Mouse (Mus musculus): ENCODE results near the gene Gm10665. TPM values are rescaled to one million over a fixed set of nuclear protein-coding genes. Genes with fewer than 3 reads are reported as not detected.
"Not testable (repeated sequence)": the region's sequence is repeated elsewhere in the genome, so short reads cannot be mapped to it uniquely, and the experiment has no call there.

The Gm10665 gene
- polyA plus RNA-seq (2015; fragmentation: Nextera tagmentation; extraction: Ambion mirVana) = not detected in 2 replicates

GRCm38 (mm10) chr7:22463975-22464374 is at the start of gene Gm10665:
TSS of gene Gm10665 (minus strand) at chr7:22464075.
- H3K36me3 ChIP-seq (ENCODE audit: control insufficient read depth, insufficient read depth); ATAC-seq; H3K9me3 ChIP-seq (ENCODE audit: control insufficient read depth, low read length); H3K27me3 ChIP-seq (replicated peaks; ENCODE audit: control insufficient read depth, insufficient read depth, low read length); H3K4me3 ChIP-seq (replicated peaks; ENCODE audit: low read length); H3K9ac ChIP-seq (replicated peaks; ENCODE audit: low read depth, low read length); H3K4me1 ChIP-seq (replicated peaks; ENCODE audit: control insufficient read depth, insufficient read depth, low read length); H3K27ac ChIP-seq (ENCODE audit: low read length); H3K4me2 ChIP-seq (ENCODE audit: low read length): not testable (repeated sequence)
- WGBS = no CpG with 5 or more reads among the region's 5 CpGs

- not testable (repeated sequence) for H3K4me2 ChIP-seq (ENCODE audit: low read length); H3K27me3 ChIP-seq (replicated peaks; ENCODE audit: control insufficient read depth, insufficient read depth, low read length); H3K4me1 ChIP-seq (replicated peaks; ENCODE audit: control insufficient read depth, insufficient read depth, low read length); H3K27ac ChIP-seq (ENCODE audit: low read length); H3K36me3 ChIP-seq (ENCODE audit: control insufficient read depth, insufficient read depth); H3K4me3 ChIP-seq (replicated peaks; ENCODE audit: low read length); ATAC-seq; H3K9ac ChIP-seq (replicated peaks; ENCODE audit: low read depth, low read length); H3K9me3 ChIP-seq (ENCODE audit: control insufficient read depth, low read length)
- 21% methylated on average over 1 of the region's 3 CpGs for WGBS
These were observed 35.7 kb upstream of the Gm10665 start, which contains the start of gene Vmn1r151 for GRCm38 (mm10) chr7:22499578-22499977. TSS of gene Vmn1r151 (minus strand) at chr7:22499678.

- H3K9me3 ChIP-seq (ENCODE audit: control insufficient read depth, low read length); H3K4me1 ChIP-seq (replicated peaks; ENCODE audit: control insufficient read depth, insufficient read depth, low read length); H3K27me3 ChIP-seq (replicated peaks; ENCODE audit: control insufficient read depth, insufficient read depth, low read length); H3K36me3 ChIP-seq (ENCODE audit: control insufficient read depth, insufficient read depth); ATAC-seq; H3K27ac ChIP-seq (ENCODE audit: low read length); H3K9ac ChIP-seq (replicated peaks; ENCODE audit: low read depth, low read length); H3K4me3 ChIP-seq (replicated peaks; ENCODE audit: low read length); H3K4me2 ChIP-seq (ENCODE audit: low read length): not testable (repeated sequence)
- no CpG with 5 or more reads among the region's 2 CpGs for WGBS
These were observed 25.7 kb downstream of the Gm10665 start, which contains the start of gene Vmn1r149 for GRCm38 (mm10) chr7:22438129-22438528. TSS of gene Vmn1r149 (minus strand) at chr7:22438229.

- not testable (repeated sequence) for H3K4me2 ChIP-seq (ENCODE audit: low read length); H3K27me3 ChIP-seq (replicated peaks; ENCODE audit: control insufficient read depth, insufficient read depth, low read length); ATAC-seq; H3K4me1 ChIP-seq (replicated peaks; ENCODE audit: control insufficient read depth, insufficient read depth, low read length); H3K9ac ChIP-seq (replicated peaks; ENCODE audit: low read depth, low read length); H3K4me3 ChIP-seq (replicated peaks; ENCODE audit: low read length); H3K9me3 ChIP-seq (ENCODE audit: control insufficient read depth, low read length); H3K27ac ChIP-seq (ENCODE audit: low read length); H3K36me3 ChIP-seq (ENCODE audit: control insufficient read depth, insufficient read depth)
- no CpG with 5 or more reads among the region's 3 CpGs for WGBS
These were observed 50.6 kb downstream of the Gm10665 start, which contains the start of gene Vmn1r148 for GRCm38 (mm10) chr7:22413283-22413682. TSS of gene Vmn1r148 (plus strand) at chr7:22413583.

Other genes starting within 250 kb of the Gm10665 start
- not detected in 2 replicates for gene Gm8453, start 234.6 kb downstream of the Gm10665 start, polyA plus RNA-seq (2015; fragmentation: Nextera tagmentation; extraction: Ambion mirVana)
- gene Gm4187, start 134.4 kb downstream of the Gm10665 start, polyA plus RNA-seq (2015; fragmentation: Nextera tagmentation; extraction: Ambion mirVana) = not detected in 2 replicates
- not detected in 2 replicates for gene Gm8660, start 93.0 kb downstream of the Gm10665 start, polyA plus RNA-seq (2015; fragmentation: Nextera tagmentation; extraction: Ambion mirVana)
- gene Vmn1r148, start 50.5 kb downstream of the Gm10665 start, polyA plus RNA-seq (2015; fragmentation: Nextera tagmentation; extraction: Ambion mirVana) = not detected in 2 replicates
- gene Vmn1r149, start 25.8 kb downstream of the Gm10665 start, polyA plus RNA-seq (2015; fragmentation: Nextera tagmentation; extraction: Ambion mirVana) = not detected in 2 replicates
- not detected in 2 replicates for gene Vmn1r151, start 35.6 kb upstream of the Gm10665 start, polyA plus RNA-seq (2015; fragmentation: Nextera tagmentation; extraction: Ambion mirVana)
- gene Vmn1r152, start 58.9 kb upstream of the Gm10665 start, polyA plus RNA-seq (2015; fragmentation: Nextera tagmentation; extraction: Ambion mirVana) = not detected in 2 replicates
- gene Gm8677, start 70.8 kb upstream of the Gm10665 start, polyA plus RNA-seq (2015; fragmentation: Nextera tagmentation; extraction: Ambion mirVana) = not detected in 2 replicates
- not detected in 2 replicates for gene Gm4201, start 101.3 kb upstream of the Gm10665 start, polyA plus RNA-seq (2015; fragmentation: Nextera tagmentation; extraction: Ambion mirVana)
- gene Gm4565, start 124.1 kb upstream of the Gm10665 start, polyA plus RNA-seq (2015; fragmentation: Nextera tagmentation; extraction: Ambion mirVana) = not detected in 2 replicates
- gene Vmn1r155, start 193.9 kb upstream of the Gm10665 start, polyA plus RNA-seq (2015; fragmentation: Nextera tagmentation; extraction: Ambion mirVana) = not detected in 2 replicates
- not detected in 2 replicates for gene Gm8693, start 228.2 kb upstream of the Gm10665 start, polyA plus RNA-seq (2015; fragmentation: Nextera tagmentation; extraction: Ambion mirVana)